ENCODE assay signal across 18 mouse cellular contexts in the genomic region with DNA sequence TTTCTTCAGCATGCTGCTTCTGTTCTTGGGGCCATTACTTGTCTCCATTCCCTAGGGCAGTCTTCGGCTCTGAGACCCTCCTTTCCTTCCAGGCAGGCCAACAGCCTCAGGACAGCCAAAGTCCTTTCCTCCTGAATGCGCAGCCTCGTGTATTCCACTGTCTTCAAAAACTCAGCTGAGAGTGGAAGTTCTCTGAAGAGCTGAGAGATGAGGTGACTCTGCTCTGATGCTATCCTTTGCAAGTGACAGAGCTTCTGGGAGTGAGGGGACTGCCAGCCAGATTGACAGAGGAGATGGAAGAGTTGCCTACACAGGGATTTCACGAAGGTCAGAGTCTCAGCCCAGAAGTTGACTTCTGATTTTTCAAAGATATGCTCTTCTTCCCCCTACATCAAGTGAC. TPM values are rescaled to one million over a fixed set of nuclear protein-coding genes. Genes with fewer than 3 reads are reported as not detected.
DNase-seq lines count a peak whose midpoint lies in the region; ATAC-seq lines count a peak whose summit lies in the region.
"Had no signal": no experiment of that assay in that cellular context is flagged by ENCODE, and none has a peak within 500 bp of the region (broad histone marks: within the 10 kb centered on the region; RNA-seq: fewer than 3 reads in every experiment).

No protein-coding gene starts in this region.

- H3K27ac ChIP-seq in heart, embryonic 11.5 days (ENCODE audit: low read depth, low read length) = peak overlapping the region; percentile 65
- peak overlapping the region; percentile 48 for H3K27ac ChIP-seq in heart, embryonic 15.5 days
- 0 out of 2 replicates have a peak overlapping the region, but pooled peaks have one; percentile 9 for H3K27ac ChIP-seq in lung, embryonic 15.5 days
- H3K27ac ChIP-seq: forebrain, embryonic 15.5 days; hindbrain, embryonic 13.5 days; hindbrain, postnatal 0 days; intestine, embryonic 15.5 days; kidney, embryonic 15.5 days had no signal

- ATAC-seq in heart, embryonic 11.5 days (replicated peaks; ENCODE audit: insufficient number of reproducible peaks, low FRiP score, low TSS enrichment) = no peak
- no peak for ATAC-seq in heart, embryonic 15.5 days (replicated peaks; ENCODE audit: insufficient number of reproducible peaks, insufficient read depth, low FRiP score, low read depth)
- no peak for ATAC-seq in lung, embryonic 15.5 days (ENCODE audit: borderline replicate concordance, extremely low read depth, low FRiP score, low TSS enrichment)
- ATAC-seq: forebrain, embryonic 15.5 days; hindbrain, postnatal 0 days; intestine, embryonic 15.5 days had no signal

- H3K4me2 ChIP-seq in heart, embryonic 11.5 days = no peak overlapping the region
- H3K4me2 ChIP-seq in heart, embryonic 15.5 days = no peak overlapping the region
- H3K4me2 ChIP-seq in lung, embryonic 15.5 days = no peak overlapping the region
- H3K4me2 ChIP-seq: forebrain, embryonic 15.5 days; hindbrain, embryonic 13.5 days; intestine, embryonic 15.5 days; kidney, embryonic 15.5 days had no signal

- intact Hi-C loops in heart, postnatal 14 days (cut with DNase I) = loop anchor here (1.0 to 2.0 kb wide), 5 partner anchors 164 to 319 kb away; no protein-coding TSS in a partner anchor

- 0 out of 2 replicates have a peak overlapping the region, but pooled peaks have one; percentile 24 for H3K9ac ChIP-seq in heart, embryonic 11.5 days (ENCODE audit: low read depth, low read length)
- H3K9ac ChIP-seq in heart, embryonic 15.5 days = 0 out of 2 replicates have a peak overlapping the region, but pooled peaks have one; percentile 25
- no peak overlapping the region for H3K9ac ChIP-seq in lung, embryonic 15.5 days
- H3K9ac ChIP-seq: forebrain, embryonic 15.5 days; hindbrain, embryonic 13.5 days; intestine, embryonic 15.5 days; kidney, embryonic 15.5 days had no signal

- WGBS in heart, embryonic 11.5 days (ENCODE audit: insufficient replicate concordance) = 73% methylated on average over 4 of the region's 4 CpGs
- WGBS in heart, embryonic 15.5 days = 67% methylated on average over 4 of the region's 4 CpGs
- WGBS in lung, embryonic 15.5 days = 86% methylated on average over 4 of the region's 4 CpGs

- H3K4me3 ChIP-seq in heart, embryonic 11.5 days (ENCODE audit: low read depth, low read length) = no peak overlapping the region
- H3K4me3 ChIP-seq in heart, embryonic 15.5 days = no peak overlapping the region
- H3K4me3 ChIP-seq in lung, embryonic 15.5 days = no peak overlapping the region
- H3K4me3 ChIP-seq: forebrain, embryonic 15.5 days; hindbrain, embryonic 13.5 days; intestine, embryonic 15.5 days; kidney, embryonic 15.5 days had no signal

- no peaks in the 10 kb centered on the region for H3K27me3 ChIP-seq in heart, embryonic 11.5 days (ENCODE audit: control insufficient read depth, insufficient read depth, low read length)
- H3K27me3 ChIP-seq in heart, embryonic 15.5 days = no peaks in the 10 kb centered on the region
- H3K27me3 ChIP-seq in lung, embryonic 15.5 days = no peaks in the 10 kb centered on the region
- H3K27me3 ChIP-seq: intestine, embryonic 15.5 days; kidney, embryonic 15.5 days had no signal

- no peak for DNase-seq in heart, postnatal 14 days
- no peak for DNase-seq in heart, adult 9 months (ENCODE audit: low spot score in 2 of 2)
- DNase-seq in lung, postnatal 10 days = no peak
- no peak for DNase-seq in thymus, postnatal 36 days
- DNase-seq: adrenal gland, adult 2 months; adrenal gland, postnatal 25 days; cerebellum, adult 2 months; cerebellum, postnatal 10 days; gastrocnemius, postnatal 36 days; kidney, adult 2 months had no signal

- H3K36me3 ChIP-seq in heart, embryonic 11.5 days (ENCODE audit: control insufficient read depth, insufficient read depth, low read length) = 0 out of 2 replicates have a peak, but pooled peaks cover 3% of the 10 kb centered on the region
- H3K36me3 ChIP-seq in heart, embryonic 15.5 days = no peaks in the 10 kb centered on the region
- 0 out of 2 replicates have a peak, but pooled peaks cover 2% of the 10 kb centered on the region for H3K36me3 ChIP-seq in lung, embryonic 15.5 days
- H3K36me3 ChIP-seq: intestine, embryonic 15.5 days had no signal

- H3K9me3 ChIP-seq in heart, embryonic 11.5 days (replicated peaks; ENCODE audit: control insufficient read depth, low read length) = no peaks in the 10 kb centered on the region
- no peaks in the 10 kb centered on the region for H3K9me3 ChIP-seq in heart, embryonic 15.5 days (replicated peaks)
- no peaks in the 10 kb centered on the region for H3K9me3 ChIP-seq in lung, embryonic 15.5 days
- H3K9me3 ChIP-seq: forebrain, embryonic 15.5 days; hindbrain, embryonic 13.5 days; intestine, embryonic 15.5 days; kidney, embryonic 15.5 days had no signal

- H3K4me1 ChIP-seq in heart, embryonic 11.5 days (ENCODE audit: control insufficient read depth, insufficient read depth, low read length) = peaks cover 40% of the 10 kb centered on the region
- peaks cover 44% of the 10 kb centered on the region for H3K4me1 ChIP-seq in heart, embryonic 15.5 days (replicated peaks)
- H3K4me1 ChIP-seq in lung, embryonic 15.5 days = peaks cover 15% of the 10 kb centered on the region

RNA-seq across cellular contexts. Expression of gene Zfp36l2, which starts 4.2 kb away (rescaled TPM):
- polyA plus RNA-seq in heart, embryonic 11.5 days (2014; fragmentation: Nextera tagmentation; extraction: Ambion mirVana) = 8.0 and 9.6 TPM in 2 replicates
- 10 to 100 TPM; 30.3 to 33.3 TPM for total RNA-seq in heart, postnatal 14 days (2021)
- 6.6 and 8.7 TPM in 2 replicates for polyA plus RNA-seq in heart, embryonic 15.5 days (2015; fragmentation: Nextera tagmentation; extraction: Ambion mirVana)
- 14.8 and 15.9 TPM in 2 replicates for polyA plus RNA-seq in lung, embryonic 15.5 days (2015; fragmentation: Nextera tagmentation; extraction: Ambion mirVana)

Comparison
In these comparisons a context has a peak if more than half of its experiments do, and no peak if none do; other contexts are left out.
1. H3K27ac ChIP-seq: peak in every context shown above with its lines; median percentile 65 in heart, embryonic 11.5 days; 48 in heart, embryonic 15.5 days; 9 in lung, embryonic 15.5 days.